Mouse (Mus musculus): ENCODE results near the gene Bank1. TPM values are rescaled to one million over a fixed set of nuclear protein-coding genes. Genes with fewer than 3 reads are reported as not detected.

Gene Bank1
- polyA plus RNA-seq, 1 experiment from 2014 or later = 0.23 TPM

DNA sequence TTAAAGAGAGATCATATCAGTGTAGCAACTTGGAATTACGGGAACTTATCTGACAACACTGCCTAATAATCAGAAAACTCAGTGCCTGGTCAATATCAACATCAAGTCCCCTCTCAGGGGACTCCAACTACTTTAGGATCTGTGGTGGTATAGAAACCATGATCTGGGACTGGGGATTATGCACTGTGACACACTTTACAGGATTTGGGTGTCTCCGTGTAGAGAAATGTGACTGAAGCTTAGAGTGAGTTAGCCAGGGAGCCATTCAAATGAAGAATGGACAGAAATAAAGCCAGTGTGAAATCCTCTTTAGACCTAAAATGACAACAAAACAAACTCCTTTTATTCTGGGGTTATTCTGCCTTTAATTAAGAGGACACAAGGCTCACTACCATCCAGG is 167.8 kb downstream of the Bank1 start:
- WGBS = 35% methylated on average over 2 of the region's 2 CpGs
- Histone ChIP-seq H3K4me3 (replicated peaks) (no peak overlapping the region), H3K27ac (no peak overlapping the region), H3K9ac (replicated peaks) (no peak overlapping the region), H3K4me2 (replicated peaks) (no peak overlapping the region), H3K4me1 (replicated peaks) (no peaks in the 10 kb centered on the region), H3K36me3 (no peaks in the 10 kb centered on the region), H3K27me3 (peaks cover 12% of the 10 kb centered on the region; the same call in 1 of the 2 replicates), H3K9me3 (no peaks in the 10 kb centered on the region)
- ATAC-seq = no peak; the same call in 1 of the 2 replicates

- Histone ChIP-seq H3K4me3 (replicated peaks) (no peak overlapping the region), H3K4me1 (replicated peaks) (no peaks in the 10 kb centered on the region), H3K27me3 (peaks cover 7% of the 10 kb centered on the region; the same call in 1 of the 2 replicates), H3K4me2 (replicated peaks) (no peak overlapping the region), H3K36me3 (no peaks in the 10 kb centered on the region), H3K27ac (no peak overlapping the region), H3K9me3 (no peaks in the 10 kb centered on the region), H3K9ac (replicated peaks) (no peak overlapping the region)
- WGBS = 68% methylated on average over 1 of the region's 1 CpGs
- no peak for ATAC-seq
Measured at GRCm38 (mm10) chr3:136155555-136155954, 170.3 kb downstream of the Bank1 start.

- no peaks in the 10 kb centered on the region for H3K4me1 ChIP-seq (replicated peaks)
- no peaks in the 10 kb centered on the region for H3K9me3 ChIP-seq
- H3K36me3 ChIP-seq = no peaks in the 10 kb centered on the region
- no peak overlapping the region for H3K4me2 ChIP-seq (replicated peaks)
- H3K27ac ChIP-seq = no peak overlapping the region
- H3K27me3 ChIP-seq = no peaks in the 10 kb centered on the region
- no peak for ATAC-seq
- WGBS = 84% methylated on average over 3 of the region's 3 CpGs
- H3K9ac ChIP-seq (replicated peaks) = no peak overlapping the region
- no peak overlapping the region for H3K4me3 ChIP-seq (replicated peaks)
Measured at GRCm38 (mm10) chr3:136150886-136151285, 175.0 kb downstream of the Bank1 start.

DNA sequence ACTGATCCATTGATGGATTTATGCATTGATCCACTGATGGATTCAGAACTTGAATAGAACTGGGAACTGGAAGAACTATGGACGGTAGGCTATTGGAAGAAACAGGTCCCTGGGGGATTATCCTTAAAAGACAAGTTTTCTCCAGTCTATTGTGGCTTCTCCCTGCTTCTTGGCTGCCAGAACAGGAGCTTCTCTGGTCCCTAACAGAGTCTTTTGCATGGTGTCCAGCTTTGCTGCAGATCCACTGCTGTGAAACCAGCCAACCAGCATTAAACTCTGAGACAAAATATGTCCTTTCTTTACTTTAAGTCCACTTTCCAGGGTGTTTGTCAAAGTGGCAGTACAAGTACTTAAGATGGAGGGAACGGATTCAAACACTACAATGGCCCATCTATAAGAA is 178.7 kb downstream of the Bank1 start:
- ATAC-seq = no peak
- Histone ChIP-seq H3K36me3 (no peaks in the 10 kb centered on the region), H3K4me1 (replicated peaks) (no peaks in the 10 kb centered on the region), H3K27ac (no peak overlapping the region), H3K9me3 (no peaks in the 10 kb centered on the region), H3K9ac (replicated peaks) (no peak overlapping the region), H3K27me3 (no peaks in the 10 kb centered on the region), H3K4me3 (replicated peaks) (no peak overlapping the region), H3K4me2 (replicated peaks) (no peak overlapping the region)
- WGBS = 78% methylated on average over 2 of the region's 2 CpGs

GRCm38 (mm10) chr3:136132013-136132412 is 193.9 kb downstream of the Bank1 start:
- Histone ChIP-seq H3K4me3 (replicated peaks) (no peak overlapping the region), H3K9ac (replicated peaks) (no peak overlapping the region), H3K36me3 (no peaks in the 10 kb centered on the region), H3K4me2 (replicated peaks) (no peak overlapping the region), H3K27ac (no peak overlapping the region), H3K4me1 (replicated peaks) (no peaks in the 10 kb centered on the region), H3K9me3 (no peaks in the 10 kb centered on the region), H3K27me3 (no peaks in the 10 kb centered on the region)
- whole genome bisulfite sequencing = 75% methylated on average over 3 of the region's 3 CpGs
- no peak for ATAC-seq

DNA sequence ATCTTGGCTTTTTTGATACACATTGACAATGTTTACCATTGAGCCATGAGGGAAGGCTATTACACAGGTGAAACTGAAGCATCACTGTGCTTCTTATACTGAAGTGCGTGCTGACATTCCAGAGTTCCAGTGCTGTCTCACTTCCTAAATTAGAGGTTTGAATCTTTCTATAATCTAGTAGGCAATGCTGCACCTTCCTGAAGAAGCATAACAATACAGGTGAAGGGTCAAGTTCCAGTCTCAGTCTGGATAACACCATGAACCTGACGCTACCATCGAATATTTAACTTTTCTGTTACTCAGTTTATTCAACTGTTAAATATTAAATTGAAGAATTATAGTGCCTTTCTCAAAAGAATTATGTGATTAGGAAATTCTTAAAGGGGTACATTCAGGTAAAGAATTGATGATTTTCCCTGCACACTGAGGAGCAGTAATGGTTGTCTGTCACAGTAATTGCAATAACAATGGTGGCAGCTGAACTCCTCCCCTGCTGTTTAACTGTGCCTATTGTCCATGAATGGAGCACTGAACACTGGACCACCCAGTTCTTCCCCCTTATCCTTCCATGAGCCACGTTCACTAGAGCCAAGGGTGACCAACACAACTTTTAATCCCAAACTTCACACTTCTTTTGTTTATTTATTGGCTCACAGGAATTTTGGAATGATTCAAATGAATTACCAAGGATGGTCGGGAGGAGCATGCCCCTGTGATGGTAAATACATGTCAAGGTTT is 210.2 kb downstream of the Bank1 start:
- no peaks in the 10 kb centered on the region for H3K9me3 ChIP-seq

DNA sequence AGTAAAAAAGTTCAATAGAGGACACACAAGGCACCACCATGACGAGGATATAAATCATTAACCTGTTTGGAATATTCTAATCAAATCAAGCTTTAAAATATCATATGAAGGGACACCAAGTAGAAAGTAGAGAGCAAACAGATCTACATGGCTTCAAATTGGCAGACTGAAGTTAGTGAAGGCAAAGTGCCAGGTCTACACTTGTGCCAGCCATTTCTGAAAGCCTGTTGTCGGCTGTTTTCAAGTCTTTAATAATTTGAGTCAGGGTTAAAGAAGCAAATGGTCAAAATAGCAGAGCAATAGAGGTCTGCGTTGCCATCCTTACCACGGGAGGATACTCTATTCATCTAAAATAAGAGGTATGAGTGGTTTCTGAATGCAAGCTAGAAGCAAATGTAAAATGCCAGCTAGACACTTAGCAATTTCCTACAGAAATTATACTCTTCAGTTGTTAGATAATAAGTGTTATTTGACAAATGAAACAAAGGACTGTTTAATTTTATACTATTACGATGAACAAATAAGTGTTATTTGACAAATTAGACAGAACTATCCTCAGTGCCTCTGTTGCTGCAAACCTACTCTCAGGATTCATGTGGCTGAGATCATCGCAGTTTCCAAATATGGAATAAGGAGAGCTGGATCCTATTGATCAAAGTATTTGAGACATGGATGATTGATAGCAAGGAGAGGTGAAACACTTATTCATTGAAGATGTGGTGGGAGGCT is 216.3 kb downstream of the Bank1 start:
- H3K4me1 ChIP-seq (replicated peaks) = no peaks in the 10 kb centered on the region
- H3K27ac ChIP-seq = no peak overlapping the region
- no peaks in the 10 kb centered on the region for H3K27me3 ChIP-seq
- ATAC-seq = no peak
- H3K4me3 ChIP-seq (replicated peaks) = no peak overlapping the region
- no peaks in the 10 kb centered on the region for H3K36me3 ChIP-seq
- no peaks in the 10 kb centered on the region for H3K9me3 ChIP-seq
- no peak overlapping the region for H3K4me2 ChIP-seq (replicated peaks)
- no peak overlapping the region for H3K9ac ChIP-seq (replicated peaks)
- WGBS = 92% methylated on average over 6 of the region's 6 CpGs

More for the DNA sequence above, 210.2 kb downstream of the Bank1 start:
- no peak overlapping the region for H3K4me3 ChIP-seq (replicated peaks)
- H3K9ac ChIP-seq (replicated peaks) = no peak overlapping the region
- H3K36me3 ChIP-seq = no peaks in the 10 kb centered on the region
- no peak for ATAC-seq
- no peaks in the 10 kb centered on the region for H3K27me3 ChIP-seq
- H3K27ac ChIP-seq = no peak overlapping the region
- no peak overlapping the region for H3K4me2 ChIP-seq (replicated peaks)
- 47% methylated on average over 5 of the region's 5 CpGs for WGBS
- H3K4me1 ChIP-seq (replicated peaks) = no peaks in the 10 kb centered on the region

DNA sequence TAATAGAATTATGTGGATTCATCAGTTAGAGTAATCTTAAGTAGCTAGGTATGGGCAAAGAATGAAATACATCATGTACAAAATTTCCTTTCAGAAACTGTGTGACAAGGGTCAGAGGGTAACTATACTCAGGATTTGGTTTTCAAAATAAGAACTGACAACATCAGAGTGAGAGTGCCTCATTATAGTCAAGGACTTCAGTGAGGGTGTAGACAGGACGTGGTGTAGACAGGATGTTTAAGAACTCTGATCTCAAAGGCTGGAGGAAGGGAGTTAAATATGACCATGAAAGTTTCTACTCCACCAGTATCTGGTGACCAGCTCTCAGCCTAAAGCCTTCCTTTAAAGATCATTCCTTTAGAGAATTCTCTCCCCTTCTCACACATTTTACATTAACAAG is 219.4 kb downstream of the Bank1 start:
- H3K27ac ChIP-seq = no peak overlapping the region
- no peaks in the 10 kb centered on the region for H3K4me1 ChIP-seq (replicated peaks)
- no peak overlapping the region for H3K4me2 ChIP-seq (replicated peaks)
- no peak for ATAC-seq
- 58% methylated on average over 1 of the region's 1 CpGs for WGBS
- no peaks in the 10 kb centered on the region for H3K27me3 ChIP-seq
- no peak overlapping the region for H3K4me3 ChIP-seq (replicated peaks)
- no peak overlapping the region for H3K9ac ChIP-seq (replicated peaks)
- no peaks in the 10 kb centered on the region for H3K36me3 ChIP-seq
- H3K9me3 ChIP-seq = no peaks in the 10 kb centered on the region

DNA sequence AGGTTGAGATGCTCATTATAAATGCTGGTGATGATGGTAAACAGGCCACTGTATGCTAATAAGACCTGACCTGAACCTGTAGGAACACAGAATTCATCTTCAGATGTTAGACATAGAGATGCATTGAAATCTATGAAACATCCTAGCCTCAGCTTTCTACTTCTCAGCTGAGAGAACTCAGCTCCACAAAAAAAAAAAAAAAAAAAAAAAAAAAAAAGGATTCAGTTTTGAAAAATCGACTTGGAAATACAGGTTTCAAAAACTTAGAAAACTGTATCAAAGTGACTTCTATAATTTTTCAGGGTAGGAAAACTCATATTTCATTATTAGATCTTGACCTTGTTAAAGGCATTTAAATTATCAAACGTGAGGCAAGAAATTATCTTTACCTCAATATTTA is 222.5 kb downstream of the Bank1 start:
- no peaks in the 10 kb centered on the region for H3K36me3 ChIP-seq
- 93% methylated on average over 2 of the region's 2 CpGs for WGBS
- no peak overlapping the region for H3K27ac ChIP-seq
- no peaks in the 10 kb centered on the region for H3K27me3 ChIP-seq
- H3K9me3 ChIP-seq = no peaks in the 10 kb centered on the region
- H3K4me2 ChIP-seq (replicated peaks) = no peak overlapping the region
- ATAC-seq = no peak
- H3K9ac ChIP-seq (replicated peaks) = no peak overlapping the region
- H3K4me1 ChIP-seq (replicated peaks) = no peaks in the 10 kb centered on the region
- no peak overlapping the region for H3K4me3 ChIP-seq (replicated peaks)

DNA sequence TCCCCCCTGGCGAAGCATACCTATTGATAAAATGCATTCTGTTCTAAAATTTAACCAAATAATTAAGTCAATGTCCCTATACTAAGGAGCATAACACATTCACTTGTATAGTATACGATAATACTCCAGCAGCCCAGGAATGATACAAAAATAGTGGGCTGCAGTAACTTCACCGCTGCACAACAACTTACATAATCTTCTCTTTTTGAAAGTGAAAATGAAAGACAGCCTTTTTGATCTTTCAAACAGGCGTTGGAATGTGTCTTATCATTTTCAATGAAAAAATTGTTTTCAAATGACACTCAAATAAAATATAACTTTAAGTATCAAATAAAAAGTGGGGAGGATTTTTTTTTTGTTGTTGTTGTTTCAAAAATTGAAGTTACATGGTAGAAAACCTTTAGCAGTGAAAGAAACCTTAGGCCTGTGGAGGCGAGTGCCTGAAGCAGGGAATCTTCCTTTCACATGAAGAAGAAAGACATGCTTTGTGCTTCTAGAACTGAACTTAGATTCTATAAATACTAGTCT is 224.8 kb downstream of the Bank1 start:
- Histone ChIP-seq H3K4me2 (replicated peaks) (no peak overlapping the region), H3K9me3 (no peaks in the 10 kb centered on the region), H3K27me3 (no peaks in the 10 kb centered on the region), H3K4me3 (replicated peaks) (no peak overlapping the region), H3K9ac (replicated peaks) (no peak overlapping the region), H3K36me3 (no peaks in the 10 kb centered on the region), H3K27ac (no peak overlapping the region), H3K4me1 (replicated peaks) (no peaks in the 10 kb centered on the region)
- 90% methylated on average over 5 of the region's 5 CpGs for WGBS
- ATAC-seq = no peak

DNA sequence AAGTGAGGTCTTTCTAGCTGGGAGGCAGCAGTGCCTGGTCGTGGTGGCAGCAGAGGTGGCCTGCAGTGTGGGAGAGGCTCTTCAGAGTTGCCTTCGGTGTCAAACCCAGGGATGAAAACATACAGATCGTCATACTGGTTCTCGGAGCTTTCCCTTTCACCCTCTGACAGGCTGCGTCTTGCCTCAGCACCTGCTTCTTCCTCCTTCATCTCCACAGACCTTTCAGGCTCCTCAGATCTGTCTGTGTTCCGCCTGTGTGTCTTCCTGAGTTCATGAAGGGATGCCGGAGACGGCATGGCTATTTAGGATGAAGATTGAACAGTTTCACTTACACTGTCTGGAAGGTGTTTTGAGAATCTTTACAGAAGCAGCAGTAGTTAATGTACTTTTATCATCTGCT is 225.6 kb downstream of the Bank1 start:
- Histone ChIP-seq H3K4me1 (replicated peaks) (no peaks in the 10 kb centered on the region), H3K9me3 (no peaks in the 10 kb centered on the region), H3K4me2 (replicated peaks) (no peak overlapping the region), H3K4me3 (replicated peaks) (no peak overlapping the region), H3K36me3 (no peaks in the 10 kb centered on the region), H3K27me3 (no peaks in the 10 kb centered on the region), H3K27ac (no peak overlapping the region), H3K9ac (replicated peaks) (no peak overlapping the region)
- ATAC-seq = no peak
- WGBS = 86% methylated on average over 8 of the region's 8 CpGs

- H3K27me3 ChIP-seq = no peaks in the 10 kb centered on the region
- H3K9ac ChIP-seq (replicated peaks) = no peak overlapping the region
- no peak for ATAC-seq
- 86% methylated on average over 7 of the region's 7 CpGs for whole genome bisulfite sequencing
- no peaks in the 10 kb centered on the region for H3K4me1 ChIP-seq (replicated peaks)
- H3K27ac ChIP-seq = no peak overlapping the region
- no peaks in the 10 kb centered on the region for H3K36me3 ChIP-seq
- no peaks in the 10 kb centered on the region for H3K9me3 ChIP-seq
- no peak overlapping the region for H3K4me3 ChIP-seq (replicated peaks)
- no peak overlapping the region for H3K4me2 ChIP-seq (replicated peaks)
Measured at GRCm38 (mm10) chr3:136086948-136087660, 238.8 kb downstream of the Bank1 start.

Measured in midbrain, embryonic 13.5 days (tissue).